Mouse (Mus musculus): ENCODE data around the gene Iqsec1.

DNA sequence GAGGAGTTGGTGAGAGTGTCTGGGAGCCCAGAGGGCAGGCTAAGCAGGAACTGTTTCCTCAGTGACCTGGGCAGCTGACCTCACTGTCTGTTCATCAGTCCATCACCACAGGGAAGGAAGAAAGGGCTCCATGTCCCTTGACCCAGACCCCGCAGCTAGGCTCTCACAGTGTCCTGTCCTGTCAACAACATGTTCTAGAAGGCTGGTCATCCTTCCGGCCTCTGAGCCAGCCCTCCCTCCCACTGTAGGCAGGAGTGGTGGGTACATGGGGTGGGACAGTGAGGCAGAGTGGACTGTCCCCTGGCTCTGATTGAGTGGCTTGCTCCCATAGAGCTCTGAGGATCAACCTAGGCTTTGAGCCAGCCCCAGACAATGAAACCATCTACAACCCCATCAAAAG is 284.7 kb downstream of the Iqsec1 start:
- TF ChIP-seq CTCF (IDR thresholded peaks at IDR 0.05; ENCODE audit: borderline replicate concordance, control insufficient read depth, extremely low read depth, insufficient read depth, low read length, poor library complexity) (no peak), POLR2A (IDR thresholded peaks at IDR 0.05; ENCODE audit: control insufficient read depth, extremely low read depth, insufficient read depth, low read length, poor library complexity) (no peak)
